Mouse (Mus musculus): ENCODE data around the gene Lrch4. TPM values are rescaled to one million over a fixed set of nuclear protein-coding genes. Genes with fewer than 3 reads are reported as not detected.

Gene Lrch4
- polyA plus RNA-seq, 1 experiment from 2014 or later: 42.6 TPM

DNA sequence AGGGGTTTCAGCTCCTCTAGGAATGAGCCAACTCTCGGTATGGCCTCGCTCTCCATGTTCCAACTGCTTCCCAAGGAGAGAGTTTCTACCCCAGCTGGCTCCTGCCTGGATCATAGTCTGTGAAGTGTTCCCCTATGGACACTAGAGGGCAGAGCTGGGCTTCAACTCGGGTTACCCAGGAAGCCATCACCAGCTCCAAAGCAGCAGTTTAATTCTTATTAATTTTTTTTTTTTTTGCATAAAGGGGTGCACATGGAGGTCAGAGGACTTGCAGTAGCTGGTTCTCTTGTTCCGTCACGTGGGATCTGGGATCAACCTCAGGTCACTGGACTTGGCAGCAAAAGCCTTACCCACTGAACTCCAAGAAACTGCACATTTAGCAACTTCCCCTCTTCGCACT lies 28.1 kb downstream of the Lrch4 start:
- Histone ChIP-seq H3K9ac (ENCODE audit: low read length) (no peak overlapping the region; the same call in 1 of the 2 replicates), H3K4me2 (ENCODE audit: low read depth, low read length) (no peak overlapping the region), H3K27ac (ENCODE audit: low read length) (peak overlapping the region; percentile 45), H3K4me1 (replicated peaks; ENCODE audit: control insufficient read depth, insufficient read depth, low read length) (peaks cover 3% of the 10 kb centered on the region; the same call in 1 of the 2 replicates), H3K27me3 (ENCODE audit: control insufficient read depth, insufficient read depth, low read depth, low read length) (no peaks in the 10 kb centered on the region), H3K4me3 (ENCODE audit: low read length) (no peak overlapping the region), H3K36me3 (ENCODE audit: control insufficient read depth, insufficient read depth, low read length) (no peaks in the 10 kb centered on the region; the same call in 1 of the 2 replicates), H3K9me3 (ENCODE audit: control insufficient read depth, low read length) (no peaks in the 10 kb centered on the region)
- 17% methylated on average over 6 of the region's 6 CpGs for WGBS
- peak; percentile 72 for ATAC-seq (ENCODE audit: low read depth)

DNA sequence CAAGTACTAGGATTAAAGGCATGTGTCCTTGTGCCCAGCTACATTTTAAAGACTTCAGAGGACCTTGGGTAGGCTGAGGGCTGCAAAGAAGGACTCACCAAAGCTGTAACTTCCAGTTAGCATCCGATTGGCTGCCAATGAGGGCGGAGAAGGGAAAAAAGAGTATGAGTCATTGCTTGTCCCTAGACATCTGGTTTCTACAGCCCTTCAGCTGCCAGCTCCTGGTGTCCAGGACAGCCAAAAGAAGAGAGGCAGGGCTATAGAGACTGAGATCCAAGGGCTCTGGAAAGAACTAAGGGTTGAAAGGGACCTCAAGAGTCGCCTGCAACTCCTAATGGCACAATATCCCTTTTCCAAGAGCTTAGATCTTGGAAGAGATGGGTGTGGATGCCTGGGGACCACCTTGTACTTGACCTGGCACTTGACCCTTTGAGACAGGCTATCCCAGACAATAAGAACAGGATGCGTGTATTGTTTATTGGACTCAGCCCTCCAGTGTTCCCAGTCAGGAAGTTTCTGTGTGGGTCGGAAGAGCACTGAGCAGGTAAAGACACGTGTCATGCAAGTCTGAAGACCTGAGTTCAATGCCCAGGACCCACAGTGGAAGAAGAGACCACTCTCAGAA lies 31.3 kb downstream of the Lrch4 start:
- 77% methylated on average over 6 of the region's 6 CpGs for WGBS
- peaks cover 3% of the 10 kb centered on the region; the same call in 1 of the 2 replicates for H3K4me1 ChIP-seq (replicated peaks; ENCODE audit: control insufficient read depth, insufficient read depth, low read length)
- no peak overlapping the region for H3K27ac ChIP-seq (ENCODE audit: low read length)
- H3K9me3 ChIP-seq (ENCODE audit: control insufficient read depth, low read length): no peaks in the 10 kb centered on the region
- no peaks in the 10 kb centered on the region for H3K27me3 ChIP-seq (ENCODE audit: control insufficient read depth, insufficient read depth, low read depth, low read length)
- peak; percentile 13; the same call in 1 of the 2 replicates for ATAC-seq (ENCODE audit: low read depth)
- H3K36me3 ChIP-seq (ENCODE audit: control insufficient read depth, insufficient read depth, low read length): peaks cover 8% of the 10 kb centered on the region
- H3K4me3 ChIP-seq (ENCODE audit: low read length): no peak overlapping the region
- H3K9ac ChIP-seq (ENCODE audit: low read length): no peak overlapping the region
- H3K4me2 ChIP-seq (ENCODE audit: low read depth, low read length): no peak overlapping the region

DNA sequence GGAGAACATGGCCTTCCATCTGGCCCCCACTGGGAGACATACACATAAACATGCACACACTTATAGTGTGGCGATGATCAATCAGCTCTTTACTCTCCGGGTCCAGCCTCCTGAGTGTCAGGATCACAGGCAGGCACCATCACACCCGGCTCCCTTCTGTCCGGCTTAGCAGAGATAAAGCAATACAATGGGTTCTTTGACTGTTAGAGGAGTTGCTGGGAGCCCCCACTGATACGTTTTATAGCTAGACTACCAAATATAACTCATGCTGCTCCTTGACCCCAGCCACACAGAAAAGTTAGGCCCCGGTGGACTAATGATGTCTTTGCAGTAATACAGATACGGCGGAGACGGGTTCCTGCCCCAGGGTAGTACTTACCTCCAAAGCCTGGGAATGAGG lies 34.1 kb downstream of the Lrch4 start:
- no peak overlapping the region for H3K4me3 ChIP-seq (ENCODE audit: low read length)
- H3K4me1 ChIP-seq (replicated peaks; ENCODE audit: control insufficient read depth, insufficient read depth, low read length): 0 out of 2 replicates have a peak, but pooled peaks cover 3% of the 10 kb centered on the region
- no peaks in the 10 kb centered on the region for H3K27me3 ChIP-seq (ENCODE audit: control insufficient read depth, insufficient read depth, low read depth, low read length)
- 70% methylated on average over 9 of the region's 9 CpGs for WGBS
- no peaks in the 10 kb centered on the region for H3K9me3 ChIP-seq (ENCODE audit: control insufficient read depth, low read length)
- H3K4me2 ChIP-seq (ENCODE audit: low read depth, low read length): no peak overlapping the region
- peaks cover 12% of the 10 kb centered on the region for H3K36me3 ChIP-seq (ENCODE audit: control insufficient read depth, insufficient read depth, low read length)
- no peak for ATAC-seq (ENCODE audit: low read depth)
- no peak overlapping the region for H3K27ac ChIP-seq (ENCODE audit: low read length)
- H3K9ac ChIP-seq (ENCODE audit: low read length): no peak overlapping the region

DNA sequence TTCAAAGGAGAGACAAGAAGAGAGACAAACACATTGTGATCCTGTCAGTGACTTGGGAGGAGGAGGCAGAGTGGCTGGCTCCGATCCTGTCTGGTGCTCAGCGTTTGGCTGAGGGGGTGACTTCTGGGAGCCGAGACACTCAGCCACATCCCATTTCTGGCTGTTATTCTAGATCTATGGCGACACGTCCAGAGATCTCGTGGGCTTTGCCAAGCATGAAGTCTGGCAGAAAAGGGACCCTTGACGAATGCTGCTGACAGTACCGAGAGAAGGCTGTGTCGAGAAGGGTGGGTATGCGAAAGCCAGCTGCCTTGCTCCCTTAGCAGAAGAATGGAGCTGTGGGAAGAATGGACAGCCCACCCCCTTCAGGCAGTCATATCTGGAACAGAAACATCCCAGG lies 40.0 kb downstream of the Lrch4 start:
- no peak overlapping the region for H3K4me2 ChIP-seq (ENCODE audit: low read depth, low read length)
- H3K27me3 ChIP-seq (ENCODE audit: control insufficient read depth, insufficient read depth, low read depth, low read length): no peaks in the 10 kb centered on the region
- H3K4me1 ChIP-seq (replicated peaks; ENCODE audit: control insufficient read depth, insufficient read depth, low read length): peaks cover 14% of the 10 kb centered on the region
- H3K36me3 ChIP-seq (ENCODE audit: control insufficient read depth, insufficient read depth, low read length): peaks cover 8% of the 10 kb centered on the region
- no peak overlapping the region for H3K4me3 ChIP-seq (ENCODE audit: low read length)
- H3K9ac ChIP-seq (ENCODE audit: low read length): no peak overlapping the region
- H3K9me3 ChIP-seq (ENCODE audit: control insufficient read depth, low read length): no peaks in the 10 kb centered on the region
- 51% methylated on average over 10 of the region's 10 CpGs for WGBS
- peak; percentile 39; the same call in 1 of the 2 replicates for ATAC-seq (ENCODE audit: low read depth)
- H3K27ac ChIP-seq (ENCODE audit: low read length): peak overlapping the region; percentile 33; the same call in 1 of the 2 replicates

DNA sequence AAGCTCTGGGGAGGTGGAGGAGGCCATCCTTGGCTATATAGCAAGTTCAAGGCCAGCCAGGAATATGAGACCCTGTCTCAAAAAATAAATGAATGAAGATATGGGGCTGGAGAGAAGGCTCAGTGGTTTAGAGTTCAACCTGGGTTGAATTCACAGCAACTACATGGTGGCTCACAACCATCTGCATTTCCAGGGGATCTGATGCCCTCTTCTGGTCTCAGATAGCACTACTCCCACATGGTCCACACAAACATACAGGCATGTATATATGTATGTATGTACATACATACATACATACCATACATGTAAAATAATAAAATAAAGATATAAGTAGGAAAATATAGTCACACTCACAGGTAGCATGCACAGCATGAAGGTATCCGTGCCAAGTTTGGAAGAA lies 41.3 kb downstream of the Lrch4 start:
- Histone ChIP-seq H3K4me2 (ENCODE audit: low read depth, low read length) (no peak overlapping the region), H3K27me3 (ENCODE audit: control insufficient read depth, insufficient read depth, low read depth, low read length) (no peaks in the 10 kb centered on the region), H3K4me1 (replicated peaks; ENCODE audit: control insufficient read depth, insufficient read depth, low read length) (peaks cover 14% of the 10 kb centered on the region), H3K9ac (ENCODE audit: low read length) (no peak overlapping the region), H3K36me3 (ENCODE audit: control insufficient read depth, insufficient read depth, low read length) (peaks cover 4% of the 10 kb centered on the region), H3K9me3 (ENCODE audit: control insufficient read depth, low read length) (no peaks in the 10 kb centered on the region), H3K4me3 (ENCODE audit: low read length) (no peak overlapping the region), H3K27ac (ENCODE audit: low read length) (no peak overlapping the region)
- ATAC-seq (ENCODE audit: low read depth): no peak
- 98% methylated on average over 1 of the region's 1 CpGs for WGBS

DNA sequence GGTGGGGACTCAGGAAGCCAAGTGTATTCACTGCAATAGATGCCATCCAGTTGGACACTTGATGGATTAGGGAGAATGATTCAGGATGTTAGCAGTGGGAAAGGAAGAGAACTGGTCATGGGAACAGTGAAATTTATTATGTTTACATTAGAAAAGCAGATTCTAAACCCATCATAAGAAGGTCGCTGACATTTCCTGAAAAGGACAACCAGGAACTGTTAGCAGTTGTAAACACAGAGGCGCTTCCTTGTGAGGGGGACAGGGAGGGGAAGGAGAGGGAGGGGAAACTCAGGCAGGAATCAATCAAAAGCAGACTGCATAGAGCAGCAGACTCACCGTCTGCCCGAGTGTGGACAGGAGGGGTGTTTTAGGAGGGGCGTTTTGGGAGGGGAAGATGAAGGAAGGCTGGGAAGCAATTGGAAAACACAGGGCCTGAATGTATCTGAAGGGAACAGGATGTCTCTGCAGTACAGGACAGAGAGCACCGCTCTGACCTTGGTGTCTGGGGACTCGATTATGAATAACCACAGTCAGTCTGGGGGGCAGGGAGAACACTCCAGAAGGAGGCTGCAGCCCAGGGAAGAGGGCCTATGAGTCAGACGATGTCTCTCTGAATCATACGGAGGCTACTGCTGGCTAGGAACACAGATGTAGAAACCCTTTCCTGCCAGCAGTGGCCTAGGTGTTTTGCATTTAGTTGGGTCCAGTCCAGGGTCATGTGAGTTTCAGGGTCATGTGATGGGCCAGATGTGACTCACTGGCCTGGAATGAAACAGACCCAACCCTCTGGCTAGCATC lies 42.7 kb downstream of the Lrch4 start:
- Histone ChIP-seq H3K27ac (ENCODE audit: low read length) (peak overlapping the region; percentile 40), H3K4me1 (replicated peaks; ENCODE audit: control insufficient read depth, insufficient read depth, low read length) (peaks cover 14% of the 10 kb centered on the region), H3K27me3 (ENCODE audit: control insufficient read depth, insufficient read depth, low read depth, low read length) (no peaks in the 10 kb centered on the region), H3K9ac (ENCODE audit: low read length) (no peak overlapping the region), H3K4me3 (ENCODE audit: low read length) (no peak overlapping the region), H3K9me3 (ENCODE audit: control insufficient read depth, low read length) (no peaks in the 10 kb centered on the region), H3K4me2 (ENCODE audit: low read depth, low read length) (no peak overlapping the region), H3K36me3 (ENCODE audit: control insufficient read depth, insufficient read depth, low read length) (peaks cover 4% of the 10 kb centered on the region)
- WGBS: 16% methylated on average over 9 of the region's 9 CpGs
- peak; percentile 82 for ATAC-seq (ENCODE audit: low read depth)

DNA sequence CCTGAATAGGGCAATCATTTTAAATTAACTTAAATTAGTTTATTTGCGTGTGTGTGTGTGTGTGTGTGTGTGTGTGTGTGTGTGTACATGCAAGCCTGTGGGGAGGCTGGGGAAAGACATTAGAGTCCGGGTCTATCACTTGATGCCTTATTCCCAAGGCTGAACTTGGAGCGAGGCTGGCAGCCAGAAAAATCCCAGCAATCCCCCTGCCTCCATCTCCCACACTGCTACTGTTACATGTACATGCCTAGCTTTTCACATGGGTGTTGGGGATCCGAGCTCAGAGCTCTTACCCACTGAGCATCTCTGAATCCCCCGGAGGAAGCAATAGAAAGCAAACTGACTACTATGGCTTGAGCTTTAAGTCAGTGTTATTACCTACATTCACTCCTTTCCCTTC lies 43.4 kb downstream of the Lrch4 start:
- 63% methylated on average over 5 of the region's 5 CpGs for WGBS
- Histone ChIP-seq H3K36me3 (ENCODE audit: control insufficient read depth, insufficient read depth, low read length) (no peaks in the 10 kb centered on the region), H3K4me3 (ENCODE audit: low read length) (no peak overlapping the region), H3K4me1 (replicated peaks; ENCODE audit: control insufficient read depth, insufficient read depth, low read length) (peaks cover 14% of the 10 kb centered on the region), H3K9me3 (ENCODE audit: control insufficient read depth, low read length) (no peaks in the 10 kb centered on the region), H3K27me3 (ENCODE audit: control insufficient read depth, insufficient read depth, low read depth, low read length) (no peaks in the 10 kb centered on the region), H3K4me2 (ENCODE audit: low read depth, low read length) (no peak overlapping the region), H3K9ac (ENCODE audit: low read length) (0 out of 2 replicates have a peak overlapping the region, but pooled peaks have one; percentile 3), H3K27ac (ENCODE audit: low read length) (peak overlapping the region; percentile 40)
- ATAC-seq (ENCODE audit: low read depth): no peak

DNA sequence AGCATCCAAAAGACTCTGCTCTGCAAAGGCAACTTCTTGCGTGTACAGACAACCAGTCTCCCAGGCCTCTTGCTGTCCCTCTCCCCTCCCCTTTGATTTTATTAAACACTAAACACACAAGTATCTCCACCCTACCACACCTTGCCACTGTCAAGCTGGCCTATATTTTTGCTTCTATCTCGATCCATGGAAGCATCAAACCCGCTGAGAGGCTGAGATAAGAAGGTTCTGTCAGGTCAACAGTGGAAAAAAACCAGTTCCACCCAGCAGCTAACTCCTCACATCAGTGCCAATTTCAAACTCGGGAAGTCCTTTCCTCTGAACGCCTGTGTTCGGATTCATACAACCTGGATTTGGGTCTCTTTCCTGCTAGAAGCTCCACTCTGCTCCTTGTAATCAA lies 44.1 kb downstream of the Lrch4 start:
- Histone ChIP-seq H3K36me3 (ENCODE audit: control insufficient read depth, insufficient read depth, low read length) (no peaks in the 10 kb centered on the region), H3K27me3 (ENCODE audit: control insufficient read depth, insufficient read depth, low read depth, low read length) (no peaks in the 10 kb centered on the region), H3K9me3 (ENCODE audit: control insufficient read depth, low read length) (no peaks in the 10 kb centered on the region), H3K27ac (ENCODE audit: low read length) (no peak overlapping the region), H3K9ac (ENCODE audit: low read length) (no peak overlapping the region), H3K4me2 (ENCODE audit: low read depth, low read length) (no peak overlapping the region), H3K4me3 (ENCODE audit: low read length) (no peak overlapping the region), H3K4me1 (replicated peaks; ENCODE audit: control insufficient read depth, insufficient read depth, low read length) (peaks cover 14% of the 10 kb centered on the region)
- ATAC-seq (ENCODE audit: low read depth): no peak
- 74% methylated on average over 6 of the region's 6 CpGs for WGBS

DNA sequence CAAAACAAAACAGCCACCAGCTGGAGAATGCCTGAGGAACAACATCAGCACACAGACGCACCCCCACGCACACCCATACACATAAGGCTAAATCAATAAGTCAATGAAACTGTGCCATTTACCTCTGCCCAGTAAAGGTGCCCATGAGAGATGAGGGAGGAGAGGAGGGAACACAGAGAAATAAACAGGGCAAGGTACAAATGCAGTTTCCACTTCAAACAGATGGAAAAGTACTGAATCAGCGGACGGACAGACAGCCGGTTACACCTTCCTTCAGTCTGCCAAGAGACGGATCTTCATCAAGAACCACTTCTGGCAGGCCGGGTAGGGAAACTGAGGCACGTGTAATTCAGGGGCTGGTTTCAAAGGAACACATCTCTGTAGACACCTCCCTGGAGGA lies 45.9 kb downstream of the Lrch4 start:
- Histone ChIP-seq H3K4me2 (ENCODE audit: low read depth, low read length) (no peak overlapping the region), H3K4me1 (replicated peaks; ENCODE audit: control insufficient read depth, insufficient read depth, low read length) (peaks cover 14% of the 10 kb centered on the region), H3K27me3 (ENCODE audit: control insufficient read depth, insufficient read depth, low read depth, low read length) (no peaks in the 10 kb centered on the region), H3K4me3 (ENCODE audit: low read length) (no peak overlapping the region), H3K27ac (ENCODE audit: low read length) (no peak overlapping the region), H3K9me3 (ENCODE audit: control insufficient read depth, low read length) (no peaks in the 10 kb centered on the region), H3K36me3 (ENCODE audit: control insufficient read depth, insufficient read depth, low read length) (no peaks in the 10 kb centered on the region), H3K9ac (ENCODE audit: low read length) (no peak overlapping the region)
- WGBS: 95% methylated on average over 8 of the region's 8 CpGs
- ATAC-seq (ENCODE audit: low read depth): no peak

Data from lung, embryonic 16.5 days (tissue).